Mouse (Mus musculus): ENCODE results near the gene Snx29. TPM values are rescaled to one million over a fixed set of nuclear protein-coding genes. Genes with fewer than 3 reads are reported as not detected.

Gene Snx29
- total and polyA plus RNA-seq, 3 experiments = 1.2 to 3.2 (median 3.1) TPM

DNA sequence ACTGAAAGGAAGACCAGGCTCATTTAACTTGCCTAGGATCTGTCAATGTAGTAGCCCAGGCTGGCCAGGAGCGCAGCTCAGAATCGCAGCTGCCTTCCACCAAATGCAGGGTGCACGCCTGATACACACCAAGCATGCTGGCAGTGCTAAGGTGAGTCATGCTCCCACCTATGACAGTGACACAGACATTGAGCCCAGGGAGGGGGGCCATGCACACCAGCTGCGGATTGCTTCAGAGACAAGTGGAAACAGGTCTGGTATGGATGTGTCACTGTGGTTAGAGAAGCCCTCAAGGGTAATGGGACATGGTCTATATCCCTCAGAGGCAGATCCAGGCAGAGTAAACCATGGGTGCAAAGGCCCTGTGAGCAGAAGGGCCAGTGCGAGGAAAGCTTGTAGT lies 425.2 kb downstream of the Snx29 start:
- Histone ChIP-seq H3K27me3 (replicated peaks) (no peaks in the 10 kb centered on the region), H3K4me1 (ENCODE audit: control insufficient read depth in 1 of 2, insufficient read depth in 2 of 2) (peaks cover 0 to 33% of the 10 kb centered on the region in 2 experiments; a peak in 3 of 4 replicates), H3K79me2 (replicated peaks; ENCODE audit: control insufficient read depth, extremely low read depth, insufficient read depth, poor library complexity, severe bottlenecking) (no peaks in the 10 kb centered on the region), H3K4me2 (ENCODE audit: insufficient read depth, low read depth, poor library complexity, severe bottlenecking) (no peak overlapping the region), H3K9ac (ENCODE audit: insufficient read depth, low read depth) (no peak overlapping the region), H3K9me3 (replicated peaks; ENCODE audit: low read length) (no peaks in the 10 kb centered on the region), H3K36me3 (replicated peaks in 1 of 2; ENCODE audit: control insufficient read depth in 1 of 2, insufficient read depth in 1 of 2, low read length in 1 of 2) (no peaks in the 10 kb centered on the region), H3K4me3 (replicated peaks in 1 of 3; ENCODE audit: low read depth in 2 of 3, low read length in 2 of 3, poor library complexity in 1 of 3) (no peak overlapping the region), H3K27ac (ENCODE audit: insufficient read depth, low read depth) (no peak overlapping the region)
- TF ChIP-seq UBTF (IDR thresholded peaks at IDR 0.05; ENCODE audit: low read depth, low read length) = no peak
- no peak for TF ChIP-seq ELF1 (IDR thresholded peaks at IDR 0.05; ENCODE audit: low read depth, low read length)
- no peak for TF ChIP-seq ZMIZ1 (IDR thresholded peaks at IDR 0.05; ENCODE audit: low read depth, low read length)
- no peak for TF ChIP-seq POLR2A (IDR thresholded peaks at IDR 0.05; ENCODE audit: low read depth, low read length)
- no peak for TF ChIP-seq ZKSCAN1 (IDR thresholded peaks at IDR 0.05; ENCODE audit: borderline replicate concordance, low read depth, low read length)
- no peak for TF ChIP-seq MYC (IDR thresholded peaks at IDR 0.05; ENCODE audit: low read depth, low read length)
- no peak for TF ChIP-seq NRF1 (IDR thresholded peaks at IDR 0.05; ENCODE audit: low read depth, low read length)
- TF ChIP-seq IRF4 (IDR thresholded peaks at IDR 0.05; ENCODE audit: low read depth, low read length) = no peak
- no peak for TF ChIP-seq JUND (conservative IDR thresholded peaks at IDR 0.05; ENCODE audit: low read depth, low read length)
- in situ Hi-C loops (cut with MboI; ENCODE audit: low pct_ligation_motif_present, low pct_unique_long_range_greater_than_20kb, low sequenced_read_pairs) (no loop called here), dilution Hi-C loops (cut with MboI; ENCODE audit: extremely low pct_ligation_motif_present, extremely low pct_unique_long_range_greater_than_20kb, low sequenced_read_pairs) (no loop called here)
- DNase-seq (ENCODE audit: extremely low read depth) = no peak

DNA sequence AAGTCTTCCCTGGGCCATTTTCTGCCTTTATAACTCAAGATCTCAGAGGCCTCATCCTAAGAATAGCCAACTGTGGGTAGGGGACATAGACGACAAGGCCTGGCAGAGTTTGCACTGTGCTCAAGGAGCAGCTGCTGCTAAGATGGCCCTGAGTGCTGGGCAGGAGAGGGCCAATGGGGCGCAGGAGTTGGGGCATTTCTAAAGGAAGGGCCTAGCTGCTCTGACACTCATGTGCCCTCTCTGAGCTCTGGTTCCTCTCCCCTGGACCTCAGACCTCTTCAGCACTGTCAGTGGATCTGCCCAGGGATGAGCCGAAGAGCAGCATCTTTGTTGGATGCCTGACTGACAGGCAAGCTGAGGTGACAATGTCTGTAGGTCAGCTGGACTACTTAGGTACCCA lies 426.4 kb downstream of the Snx29 start:
- dilution Hi-C loops (cut with MboI; ENCODE audit: extremely low pct_ligation_motif_present, extremely low pct_unique_long_range_greater_than_20kb, low sequenced_read_pairs) (no loop called here), in situ Hi-C loops (cut with MboI; ENCODE audit: low pct_ligation_motif_present, low pct_unique_long_range_greater_than_20kb, low sequenced_read_pairs) (no loop called here)
- Histone ChIP-seq H3K4me1 (ENCODE audit: control insufficient read depth in 1 of 2, insufficient read depth in 2 of 2) (peaks cover 0 to 43% of the 10 kb centered on the region in 2 experiments; a peak in 3 of 4 replicates), H3K9ac (ENCODE audit: insufficient read depth, low read depth) (no peak overlapping the region), H3K27ac (ENCODE audit: insufficient read depth, low read depth) (no peak overlapping the region), H3K36me3 (replicated peaks in 1 of 2; ENCODE audit: control insufficient read depth in 1 of 2, insufficient read depth in 1 of 2, low read length in 1 of 2) (no peaks in the 10 kb centered on the region), H3K9me3 (replicated peaks; ENCODE audit: low read length) (no peaks in the 10 kb centered on the region), H3K4me2 (ENCODE audit: insufficient read depth, low read depth, poor library complexity, severe bottlenecking) (no peak overlapping the region), H3K79me2 (replicated peaks; ENCODE audit: control insufficient read depth, extremely low read depth, insufficient read depth, poor library complexity, severe bottlenecking) (no peaks in the 10 kb centered on the region), H3K27me3 (replicated peaks) (no peaks in the 10 kb centered on the region), H3K4me3 (replicated peaks in 1 of 3; ENCODE audit: low read depth in 2 of 3, low read length in 2 of 3, poor library complexity in 1 of 3) (no peak overlapping the region)
- DNase-seq (ENCODE audit: extremely low read depth) = no peak
- TF ChIP-seq TCF12 (IDR thresholded peaks at IDR 0.05; ENCODE audit: low read depth, low read length) (no peak), USF2 (conservative IDR thresholded peaks at IDR 0.05; ENCODE audit: low read depth, low read length) (no peak), MAZ (IDR thresholded peaks at IDR 0.05; ENCODE audit: low read depth, low read length) (no peak), TBP (conservative IDR thresholded peaks at IDR 0.05; ENCODE audit: low read depth, low read length) (no peak), ELF1 (IDR thresholded peaks at IDR 0.05; ENCODE audit: low read depth, low read length) (no peak), PAX5 (IDR thresholded peaks at IDR 0.05; ENCODE audit: low read length) (no peak), ETS1 (conservative IDR thresholded peaks at IDR 0.05; ENCODE audit: low read depth, low read length) (no peak), MXI1 (IDR thresholded peaks at IDR 0.05; ENCODE audit: low read depth, low read length) (no peak), POLR2AphosphoS2 (IDR thresholded peaks at IDR 0.05; ENCODE audit: low read depth, low read length) (no peak), NRF1 (IDR thresholded peaks at IDR 0.05; ENCODE audit: low read depth, low read length) (no peak), MYC (IDR thresholded peaks at IDR 0.05; ENCODE audit: low read depth, low read length) (no peak), POLR2A (IDR thresholded peaks at IDR 0.05; ENCODE audit: low read depth, low read length) (no peak), CHD1 (IDR thresholded peaks at IDR 0.05; ENCODE audit: low read depth, low read length) (no peak), ZNF384 (IDR thresholded peaks at IDR 0.05; ENCODE audit: low read depth, low read length) (no peak), BHLHE40 (IDR thresholded peaks at IDR 0.05; ENCODE audit: low read depth, low read length) (no peak), EP300 (IDR thresholded peaks at IDR 0.05; ENCODE audit: low read length) (no peak), NELFE (IDR thresholded peaks at IDR 0.05; ENCODE audit: low read depth, low read length) (no peak)

All from CH12.LX (cell line).